Mouse (Mus musculus) bone marrow macrophage, adult 2 months (primary cell): ENCODE results near the gene Chac2. TPM values are rescaled to one million over a fixed set of nuclear protein-coding genes. Genes with fewer than 3 reads are reported as not detected.
A peak's percentile ranks its signal among the peaks of the same experiment; 100 is the strongest.
"Not testable (repeated sequence)": the region's sequence is repeated elsewhere in the genome, so short reads cannot be mapped to it uniquely, and the experiment has no call there.

Experiments
- H3K27ac ChIP-seq: 2 replicates; pipeline ENCODE4 v1.5.1; 2012; ENCODE audit warnings: low read depth, low read length; ENCODE audit not compliant: insufficient read depth
- H3K4me1 ChIP-seq: 2 replicates; pipeline ENCODE4 v1.6.1; 2012; ENCODE audit warnings: low read length; ENCODE audit not compliant: control insufficient read depth, insufficient read depth
- H3K4me3 ChIP-seq: 2 replicates; pipeline ENCODE4 v1.5.1; 2012; ENCODE audit warnings: mild to moderate bottlenecking, low read length, moderate library complexity; ENCODE audit not compliant: insufficient read depth
- CTCF ChIP-seq: IDR thresholded peaks from 2 replicates; pipeline ENCODE4 v1.5.1; 2012; ENCODE audit warnings: low read depth, mild to moderate bottlenecking, low read length, moderate library complexity
- POLR2A ChIP-seq: IDR thresholded peaks from 2 replicates; pipeline ENCODE4 v1.6.1; 2012; ENCODE audit warnings: mild to moderate bottlenecking, low read depth, low read length, borderline replicate concordance
- polyA plus RNA-seq: library from polyadenylated mRNA; stranded (reverse); fragments of >200 nt; gene quantifications from 2 replicates; pipeline ENCODE4 v1.2.4, GENCODE M21; 2012; ENCODE audit not compliant: missing spikeins, insufficient read depth, insufficient read length

Chac2 gene
- polyA plus RNA-seq = 4.8 and 6.1 TPM in 2 replicates

GRCm38 (mm10) chr11:30985877-30986624 lies at the start of gene Chac2:
TSS of gene Chac2 (minus strand) at chr11:30986350.
- H3K27ac ChIP-seq = peak within 1 kb of the TSS; percentile 59
- TF ChIP-seq POLR2A (no peak), CTCF (no peak)
- H3K4me3 ChIP-seq = peak within 1 kb of the TSS; percentile 67
- peaks cover 4% of the 10 kb centered on the region; the same call in 1 of the 2 replicates for H3K4me1 ChIP-seq

- no peak for TF ChIP-seq CTCF
- no peak for TF ChIP-seq POLR2A
- no peaks in the 10 kb centered on the region for H3K4me1 ChIP-seq
- H3K4me3 ChIP-seq = no peak overlapping the region
- H3K27ac ChIP-seq = no peak overlapping the region
Observed at GRCm38 (mm10) chr11:31034958-31035357, 48.8 kb upstream of the Chac2 start.

GRCm38 (mm10) chr11:31017466-31017865 lies 31.3 kb upstream of the Chac2 start:
- not testable (repeated sequence) for H3K4me1 ChIP-seq, H3K4me3 ChIP-seq, H3K27ac ChIP-seq

- not testable (repeated sequence) for H3K4me1 ChIP-seq, H3K27ac ChIP-seq, H3K4me3 ChIP-seq
Observed at GRCm38 (mm10) chr11:31009668-31010067, 23.5 kb upstream of the Chac2 start.

- no peak overlapping the region for H3K4me3 ChIP-seq
- H3K4me1 ChIP-seq = peaks cover 3% of the 10 kb centered on the region
- H3K27ac ChIP-seq = no peak overlapping the region
- no peak for TF ChIP-seq CTCF
- no peak for TF ChIP-seq POLR2A
Observed at GRCm38 (mm10) chr11:31001169-31001908, 15.2 kb upstream of the Chac2 start.

- Histone ChIP-seq H3K4me3 (no peak overlapping the region), H3K27ac (no peak overlapping the region), H3K4me1 (peaks cover 3% of the 10 kb centered on the region)
- TF ChIP-seq POLR2A = no peak
- TF ChIP-seq CTCF = no peak
Observed at GRCm38 (mm10) chr11:31000028-31000427, 13.9 kb upstream of the Chac2 start.

- peaks cover 3% of the 10 kb centered on the region for H3K4me1 ChIP-seq
- TF ChIP-seq POLR2A (no peak), CTCF (no peak)
- no peak overlapping the region for H3K4me3 ChIP-seq
- H3K27ac ChIP-seq = no peak overlapping the region
Observed at GRCm38 (mm10) chr11:30998704-30999103, 12.6 kb upstream of the Chac2 start.

GRCm38 (mm10) chr11:30998199-30998598 lies 12.0 kb upstream of the Chac2 start:
- TF ChIP-seq CTCF (no peak), POLR2A (no peak)
- Histone ChIP-seq H3K4me3 (no peak overlapping the region), H3K27ac (no peak overlapping the region), H3K4me1 (peaks cover 3% of the 10 kb centered on the region)

GRCm38 (mm10) chr11:30996670-30997069 lies 10.5 kb upstream of the Chac2 start:
- Histone ChIP-seq H3K4me1 (peaks cover 3% of the 10 kb centered on the region), H3K27ac (no peak overlapping the region), H3K4me3 (no peak overlapping the region)
- TF ChIP-seq POLR2A (no peak), CTCF (no peak)

- TF ChIP-seq CTCF = no peak
- TF ChIP-seq POLR2A = no peak
- Histone ChIP-seq H3K4me1 (peaks cover 4% of the 10 kb centered on the region; the same call in 1 of the 2 replicates), H3K4me3 (peak overlapping the region; percentile 67), H3K27ac (peak overlapping the region; percentile 59)
Observed at GRCm38 (mm10) chr11:30986625-30987017, 471 bp upstream of the Chac2 start.
